Mouse (Mus musculus): ENCODE measurements around the gene Fxn.
"Not testable (repeated sequence)": the region's sequence is repeated elsewhere in the genome, so short reads cannot be mapped to it uniquely, and the experiment has no call there.

The Fxn gene

DNA sequence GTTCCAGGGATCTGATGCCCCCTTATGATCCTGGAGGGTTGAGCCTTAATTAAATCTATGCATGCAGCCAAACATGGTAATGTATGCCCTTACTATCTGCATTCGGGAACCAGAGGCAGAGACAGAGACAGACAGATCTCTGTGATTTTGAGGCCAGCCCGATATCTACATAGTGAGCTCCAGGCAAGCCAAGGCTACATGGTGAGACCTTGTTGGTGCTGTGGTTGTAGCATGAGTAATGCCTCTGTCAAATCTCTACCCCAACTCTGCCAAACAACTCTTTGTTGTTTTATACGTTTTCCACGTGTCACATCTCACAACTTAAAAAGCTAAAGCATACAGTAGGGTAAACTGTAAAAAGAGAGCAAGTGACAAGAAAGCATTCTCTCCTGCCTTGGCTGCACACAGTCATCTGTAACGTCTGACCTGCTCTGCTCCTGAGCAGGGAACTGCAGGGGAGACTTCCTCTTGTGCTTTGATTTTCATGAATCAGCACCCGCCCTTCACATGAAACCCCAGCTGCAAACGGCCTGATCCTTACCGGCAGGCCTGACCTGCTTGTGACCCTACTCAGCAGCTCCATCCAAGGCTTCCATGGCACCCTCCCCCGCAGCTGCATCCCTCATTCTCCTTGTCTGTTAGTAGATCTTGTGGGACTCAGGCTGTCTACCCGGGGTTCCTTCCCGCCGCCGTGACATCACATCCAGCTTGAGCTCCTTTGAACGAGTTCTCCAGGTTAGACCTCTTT lies 38.4 kb downstream of the Fxn start:
- peak; percentile 40 for DNase-seq (ENCODE audit: inconsistent ontology term)

DNA sequence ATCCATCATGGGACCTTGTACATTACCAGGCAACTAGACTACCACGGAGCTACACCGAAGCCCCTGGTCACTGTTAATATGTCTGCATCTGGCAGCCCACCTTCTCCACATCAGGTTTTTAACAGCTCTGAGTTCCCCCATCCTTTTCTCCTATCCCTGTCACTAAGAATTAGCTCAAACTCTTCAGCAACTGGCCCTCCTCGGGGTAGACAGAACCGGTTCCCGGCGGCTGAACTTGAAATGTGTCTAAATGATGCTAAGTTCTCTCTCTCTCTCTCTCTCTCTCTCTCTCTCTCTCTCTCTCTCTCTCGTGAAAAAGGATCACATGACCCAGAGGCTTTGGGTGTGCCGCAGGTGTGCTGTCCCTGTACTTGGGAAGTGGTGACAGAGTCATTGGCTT lies 39.1 kb downstream of the Fxn start:
- no peak for DNase-seq (ENCODE audit: inconsistent ontology term)

DNA sequence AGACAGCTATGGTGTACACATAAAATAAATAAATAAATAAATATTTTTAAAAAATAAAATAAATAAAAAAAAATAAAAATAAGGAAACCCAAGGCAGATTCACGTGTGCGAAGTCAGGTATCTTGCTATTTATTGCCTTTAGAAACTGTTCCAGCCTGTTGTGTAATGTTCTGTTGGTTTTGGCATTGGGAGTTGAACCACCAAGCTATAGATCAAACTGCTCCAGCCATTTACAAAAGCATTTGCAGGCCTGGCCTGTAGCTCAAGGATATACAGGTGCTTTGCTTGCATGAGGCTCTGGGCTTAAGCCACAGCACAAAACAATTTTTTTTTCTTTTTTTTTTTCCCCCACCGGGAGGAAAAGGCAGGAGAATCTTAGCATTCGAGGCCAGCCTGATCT lies 42.4 kb downstream of the Fxn start:
- no peak for DNase-seq (ENCODE audit: inconsistent ontology term)

DNA sequence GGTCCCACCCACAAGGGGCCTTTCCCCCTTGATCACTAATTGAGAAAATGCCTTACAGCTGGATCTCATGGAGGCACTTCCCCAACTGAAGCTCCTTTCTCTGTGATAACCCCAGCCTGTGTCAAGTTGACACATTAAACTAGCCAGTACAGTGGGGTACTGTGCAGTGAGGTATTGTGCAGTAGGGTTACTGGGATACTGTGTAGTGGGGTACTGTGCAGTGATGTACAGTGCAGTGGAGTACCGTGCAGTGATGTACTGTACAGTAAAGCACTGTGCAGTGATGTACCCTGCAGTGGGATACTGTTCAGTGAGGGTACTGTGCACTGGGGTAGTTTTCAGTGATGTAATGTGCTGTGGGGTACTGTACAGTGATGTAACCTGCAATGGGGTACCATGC lies 48.0 kb downstream of the Fxn start:
- not testable (repeated sequence) for DNase-seq (ENCODE audit: inconsistent ontology term)

DNA sequence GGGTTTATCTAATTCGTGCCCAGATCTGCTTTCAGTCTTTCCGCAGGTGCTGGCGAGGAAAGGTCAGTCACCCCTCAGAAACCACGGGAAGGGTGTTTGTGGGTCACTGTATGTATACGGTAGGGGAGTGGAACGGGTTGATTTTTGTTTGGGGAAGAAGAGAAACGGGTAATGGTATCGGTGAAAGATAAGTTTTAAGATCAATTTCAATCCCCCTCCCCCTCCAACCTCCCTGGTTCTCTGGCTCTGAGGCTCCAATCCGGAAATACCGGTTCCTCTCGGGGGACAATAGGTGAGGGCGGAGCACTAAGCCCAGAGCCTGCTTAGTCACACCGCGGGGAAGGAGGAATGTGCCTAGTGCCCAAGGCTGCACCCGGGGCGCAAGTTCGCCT lies 55.1 kb downstream of the Fxn start:
- peak; percentile 92 for DNase-seq (ENCODE audit: inconsistent ontology term)

DNA sequence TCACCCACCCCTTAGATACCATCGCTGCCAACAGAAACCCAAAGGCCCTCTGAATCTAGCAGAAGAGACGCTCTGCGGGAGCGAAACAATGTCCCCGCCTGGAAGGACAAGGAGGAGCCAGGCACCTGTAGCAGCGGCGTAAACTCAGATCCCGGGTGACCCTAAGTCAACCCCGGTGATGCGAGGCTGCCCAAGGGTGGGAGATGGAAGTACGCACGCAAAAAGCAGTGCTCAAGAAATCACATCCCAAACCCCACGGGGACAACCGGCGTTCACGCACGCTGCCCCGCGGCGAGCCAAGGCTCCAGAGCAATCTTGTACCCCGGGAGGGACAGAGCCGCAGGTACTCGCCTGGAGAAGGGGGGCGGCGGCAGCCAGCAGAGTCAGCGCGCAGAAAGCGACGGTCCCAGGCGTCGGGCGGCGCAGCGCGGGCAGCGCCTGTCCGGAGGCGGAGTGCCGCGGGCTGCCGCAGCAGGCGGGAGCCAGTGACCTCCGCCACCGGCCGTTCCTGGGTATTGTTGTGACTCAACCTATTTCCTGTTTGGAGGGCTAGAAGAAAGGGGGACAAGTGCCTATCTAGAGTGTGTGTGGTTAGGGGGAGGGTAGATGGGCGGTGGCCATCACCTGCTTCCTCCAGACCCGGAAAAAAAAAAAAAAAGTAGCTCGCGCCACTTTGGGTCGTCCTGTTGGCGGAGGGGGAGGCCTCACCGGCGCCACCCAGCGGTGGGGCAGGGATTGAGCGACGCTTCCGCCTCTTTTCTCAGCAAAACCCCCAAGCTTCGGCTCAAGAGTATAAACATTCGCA lies 55.7 kb downstream of the Fxn start, which contains the start of gene Tjp2:
TSS of gene Tjp2 (minus strand) at position 531 of the 805 bp plus-strand sequence.
- DNase-seq (ENCODE audit: inconsistent ontology term), result peak; percentile 88

DNA sequence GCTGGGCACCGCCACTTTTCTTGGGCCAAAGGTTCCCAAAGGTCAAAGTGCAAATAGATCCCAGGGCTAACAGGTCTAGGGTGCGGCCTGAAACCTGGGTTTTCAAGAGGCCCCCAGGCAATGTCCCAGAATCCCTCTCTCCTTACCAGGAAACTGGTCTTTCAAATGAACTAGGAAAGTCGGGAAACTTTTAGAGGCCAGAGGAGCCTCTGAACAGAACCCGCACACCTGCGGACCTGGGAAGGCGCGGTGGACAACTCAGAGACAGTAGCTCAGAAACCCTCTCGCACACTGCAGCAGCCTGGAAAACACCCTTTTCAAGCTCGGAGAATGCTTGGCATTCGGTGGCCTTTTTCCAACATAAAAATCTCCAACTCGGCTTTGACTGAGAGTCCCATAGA lies 56.6 kb downstream of the Fxn start:
- peak; percentile 79 for DNase-seq (ENCODE audit: inconsistent ontology term)

DNA sequence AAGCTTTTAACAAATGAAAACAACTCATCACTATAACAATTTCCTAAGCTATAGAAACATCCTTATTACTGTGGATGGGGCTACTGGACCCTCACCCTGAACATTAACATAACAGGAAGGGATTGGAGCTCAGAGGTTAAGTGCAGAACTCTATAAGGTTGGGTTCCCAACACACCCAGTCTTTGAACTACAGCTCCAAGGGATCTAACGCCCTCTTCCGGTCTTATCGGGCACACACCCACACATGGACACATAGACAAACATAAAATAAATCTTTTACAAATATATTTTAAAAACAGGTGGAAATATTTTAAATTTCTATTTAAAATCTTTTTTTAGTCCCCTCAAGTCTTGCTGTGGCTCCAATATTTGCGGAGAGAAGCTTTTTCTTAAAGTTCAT lies 59.0 kb downstream of the Fxn start:
- no peak for DNase-seq (ENCODE audit: inconsistent ontology term)

DNA sequence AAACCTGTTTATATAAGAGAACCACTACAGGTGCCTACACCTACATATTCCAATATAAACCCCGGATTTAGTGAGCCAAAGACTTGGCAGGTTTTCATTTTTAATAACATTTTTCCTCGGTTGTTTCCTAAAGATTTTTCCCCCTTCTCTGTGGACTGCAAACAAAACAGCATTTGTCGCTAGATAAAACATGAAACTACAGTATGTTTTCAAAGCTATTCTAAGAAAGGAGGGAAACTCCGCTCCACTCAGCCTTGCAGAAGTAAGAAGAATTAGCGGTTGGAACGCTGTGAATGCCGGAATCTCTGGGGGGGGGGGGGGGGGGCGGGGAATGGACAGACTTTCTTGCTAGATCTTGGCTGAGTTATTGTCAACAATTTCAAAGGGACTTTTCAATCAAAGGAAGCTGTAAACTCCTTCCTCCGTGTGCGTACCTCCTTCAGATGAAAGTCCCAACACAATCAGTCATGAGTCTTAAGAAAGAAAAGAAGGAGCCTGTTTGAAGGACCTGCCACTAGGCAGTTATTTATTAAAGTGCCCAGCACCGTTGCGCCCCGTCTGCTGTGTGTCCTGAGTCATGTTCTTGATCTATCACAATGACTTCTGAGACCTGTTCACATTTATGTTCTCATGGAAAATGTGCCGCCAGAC lies 59.5 kb downstream of the Fxn start:
- DNase-seq (ENCODE audit: inconsistent ontology term), result peak; percentile 75

DNA sequence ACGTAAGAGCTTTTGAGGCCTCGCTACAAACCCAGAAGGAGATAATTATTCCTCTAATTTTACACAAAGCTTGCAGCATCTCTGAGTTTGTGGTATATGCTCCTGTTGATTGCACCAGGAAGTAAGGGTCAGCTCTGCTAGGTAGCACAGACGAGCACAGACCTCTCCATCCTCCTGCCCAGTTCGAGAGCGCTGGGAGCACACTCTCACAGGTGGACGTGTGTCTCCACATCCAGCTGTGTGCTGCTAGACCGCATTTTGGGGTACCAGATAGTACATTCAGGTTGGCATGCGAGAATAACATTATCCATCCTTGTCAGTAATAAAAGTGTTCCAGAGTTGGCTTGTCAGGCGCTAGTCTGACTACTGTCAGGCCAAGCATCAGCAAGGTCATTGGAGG lies 61.4 kb downstream of the Fxn start:
- no peak for DNase-seq (ENCODE audit: inconsistent ontology term)

DNA sequence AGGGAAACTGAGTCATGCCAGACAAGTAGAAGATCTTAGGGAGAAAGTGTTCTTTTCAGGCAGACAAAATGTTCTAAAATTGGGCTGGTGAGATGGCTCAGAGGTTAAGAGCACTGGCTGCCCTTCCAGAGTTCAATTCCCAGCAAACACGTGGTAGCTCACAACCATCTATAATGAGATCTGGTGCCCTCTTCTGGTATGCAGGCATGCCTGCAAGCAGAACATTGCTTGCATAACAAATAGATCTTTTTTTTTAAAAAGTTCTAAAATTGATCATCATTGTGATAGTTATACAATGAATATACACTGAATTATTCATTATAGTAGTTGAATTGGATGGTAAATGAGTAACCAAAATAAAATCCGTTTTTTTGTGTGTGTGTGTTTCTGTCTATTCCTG lies 62.1 kb downstream of the Fxn start:
- DNase-seq (ENCODE audit: inconsistent ontology term), result no peak

DNA sequence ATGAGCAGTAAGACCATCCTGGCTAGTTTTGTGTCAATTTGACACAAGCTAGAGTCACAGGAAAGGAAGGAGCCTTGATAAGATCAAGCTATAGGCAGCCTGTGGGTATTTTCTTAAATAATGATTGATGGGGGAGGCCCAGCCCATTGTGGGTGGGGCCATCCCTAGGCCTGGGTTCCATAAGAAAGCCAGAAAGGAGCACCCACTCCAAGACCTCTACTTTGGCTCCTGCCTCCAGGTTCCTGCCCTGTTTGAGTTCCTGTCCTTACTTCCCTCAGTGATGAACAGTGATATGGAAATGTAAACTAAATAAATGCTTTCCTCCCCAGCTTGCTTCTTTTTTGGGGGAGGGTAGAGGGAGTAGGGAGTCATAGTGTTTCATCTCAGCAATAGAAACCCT lies 62.6 kb downstream of the Fxn start:
- DNase-seq (ENCODE audit: inconsistent ontology term), result no peak

DNA sequence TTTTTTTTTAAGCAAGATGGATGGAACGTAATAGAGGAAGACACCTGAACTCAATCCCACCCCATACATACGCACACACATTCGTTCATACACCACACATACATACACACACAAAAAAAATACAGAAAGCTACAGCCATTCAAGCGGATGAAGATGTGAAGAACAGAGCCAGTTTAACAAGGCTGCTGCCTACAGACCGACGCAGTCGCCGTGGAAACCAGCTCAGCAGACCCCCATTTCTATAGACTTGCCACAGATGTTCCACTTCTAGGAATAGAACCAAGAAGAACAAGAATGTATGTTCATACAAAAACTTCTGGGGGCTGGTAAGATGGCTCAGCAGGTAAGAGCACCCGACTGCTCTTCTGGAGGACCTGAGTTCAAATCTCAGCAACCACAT lies 63.6 kb downstream of the Fxn start:
- DNase-seq (ENCODE audit: inconsistent ontology term), result no peak

DNA sequence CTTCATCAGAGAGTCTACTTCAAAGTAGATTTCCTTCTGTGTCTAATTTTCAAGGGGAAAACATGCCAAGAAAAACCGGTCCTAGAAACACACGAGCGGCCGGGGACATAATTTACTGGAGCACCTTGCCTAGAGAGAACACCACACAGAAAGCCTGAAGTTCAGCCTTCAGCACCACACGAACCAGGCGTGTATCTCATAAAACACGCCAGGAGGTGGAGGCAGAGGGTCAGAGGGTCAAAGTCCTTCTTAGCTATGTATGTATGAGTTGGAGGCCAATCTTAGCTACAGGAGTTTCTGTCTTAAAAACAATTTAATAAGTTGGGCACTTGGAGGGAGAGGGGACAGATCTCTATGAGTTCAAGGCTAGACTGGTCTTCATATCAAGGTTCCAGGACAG lies 65.5 kb downstream of the Fxn start:
- no peak for DNase-seq (ENCODE audit: inconsistent ontology term)

DNA sequence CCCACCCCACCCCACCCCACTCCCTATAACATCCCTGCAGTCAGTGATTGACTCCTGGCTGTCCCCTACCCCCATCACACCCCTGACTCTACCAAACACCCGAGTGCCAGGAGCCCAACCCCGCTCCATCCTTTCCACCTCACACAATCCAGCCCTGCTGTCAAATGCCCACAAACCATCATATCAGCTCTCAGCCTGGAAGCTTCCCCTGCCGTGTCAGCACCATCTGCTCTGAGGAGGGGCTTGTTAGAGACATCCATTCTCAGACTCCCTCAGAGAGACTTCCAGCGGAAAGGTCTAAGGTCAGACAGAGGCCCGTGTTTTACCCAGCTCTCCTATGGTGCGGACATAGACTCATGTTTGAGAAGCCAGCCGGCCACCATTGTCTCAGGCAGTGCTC lies 67.1 kb downstream of the Fxn start:
- DNase-seq (ENCODE audit: inconsistent ontology term), result no peak

DNA sequence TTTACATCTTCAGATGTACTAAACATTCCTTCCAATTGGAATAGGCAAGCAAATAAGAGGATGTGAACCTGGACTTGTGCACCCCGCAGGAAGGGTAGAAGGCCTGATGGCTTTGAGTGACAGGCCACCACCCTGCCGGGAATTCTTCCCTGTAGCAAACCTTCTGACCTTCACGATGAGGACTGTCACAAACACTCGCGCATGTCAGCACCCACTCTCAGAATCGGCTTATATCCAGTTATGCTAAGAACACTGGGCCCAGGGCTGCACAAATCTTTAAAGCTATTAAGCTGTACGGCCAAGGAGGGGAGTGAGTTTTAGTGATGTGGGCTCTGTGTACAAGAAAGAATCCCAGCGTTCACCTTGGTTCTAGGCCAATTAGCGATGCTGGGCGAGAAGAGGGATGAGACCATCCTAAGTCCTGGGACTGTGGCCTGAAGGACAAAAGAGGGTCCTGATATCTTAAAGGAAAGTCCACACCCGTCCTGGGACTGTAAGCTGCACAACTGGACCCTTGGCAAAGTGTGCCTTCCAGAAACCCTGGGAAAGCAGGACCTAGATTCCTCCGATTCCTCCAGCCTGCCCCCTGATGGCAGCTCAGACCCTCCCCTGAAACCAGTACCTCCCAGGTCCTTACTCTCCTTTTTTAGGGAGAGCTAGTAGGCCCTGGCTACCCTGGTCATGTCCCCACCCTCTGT lies 67.7 kb downstream of the Fxn start:
- DNase-seq (ENCODE audit: inconsistent ontology term), result no peak

All from Muller cell, postnatal 12 days (primary cell).